In the genomic region with DNA sequence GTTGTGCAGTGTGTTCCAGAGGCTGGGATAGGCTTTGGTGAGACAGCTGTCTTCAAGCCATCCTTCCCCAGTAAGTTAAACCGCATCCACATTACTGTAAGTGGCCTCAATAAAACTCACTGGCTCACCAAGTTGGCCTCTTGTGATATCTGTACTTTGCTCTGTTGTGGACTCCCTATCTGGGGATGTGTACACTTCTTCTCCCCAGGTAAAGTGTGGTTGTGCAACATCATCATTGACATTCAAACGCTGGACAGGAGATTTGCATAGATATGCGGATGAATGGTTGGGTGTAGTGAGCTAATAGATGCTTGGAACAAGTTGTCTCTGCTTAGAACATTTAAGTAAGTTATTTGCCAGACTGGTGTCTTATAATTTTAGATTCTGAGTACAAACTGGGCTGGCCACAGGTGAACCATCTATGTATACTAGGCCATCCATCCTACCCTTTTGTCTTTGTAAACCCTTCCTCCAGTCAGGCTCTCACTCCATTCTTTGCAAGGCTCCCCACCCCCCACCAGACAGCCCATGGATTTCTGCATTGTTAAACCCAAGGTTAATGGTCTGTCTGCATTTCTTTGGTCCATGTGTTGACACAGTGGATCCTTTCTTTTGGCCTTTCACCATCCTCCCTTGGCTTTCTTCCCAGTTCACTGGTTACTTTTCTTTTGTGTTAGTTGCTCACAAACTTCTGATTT, we compare ENCODE assay signal across 15 mouse cellular contexts.
A peak's percentile ranks its signal among the peaks of the same experiment; 100 is the strongest.
DNase-seq lines count a peak whose midpoint lies in the region; ATAC-seq lines count a peak whose summit lies in the region.
"Had no signal": no experiment of that assay in that cellular context is flagged by ENCODE, and none has a peak within 500 bp of the region (broad histone marks: within the 10 kb centered on the region; RNA-seq: fewer than 3 reads in every experiment).

No protein-coding gene starts in this region.

- peak overlapping the region; percentile 58; the same call in 1 of the 2 replicates for H3K27ac ChIP-seq in liver, embryonic 16.5 days (ENCODE audit: low read length)
- H3K27ac ChIP-seq: hindbrain, embryonic 15.5 days; limb, embryonic 10.5 days had no signal

- ATAC-seq in liver, embryonic 16.5 days (ENCODE audit: low read depth): peak; percentile 84

- H3K36me3 ChIP-seq in liver, embryonic 16.5 days (ENCODE audit: control insufficient read depth, insufficient read depth): no peaks in the 10 kb centered on the region
- H3K36me3 ChIP-seq: hindbrain, embryonic 15.5 days; limb, embryonic 10.5 days had no signal

- no peaks in the 10 kb centered on the region for H3K27me3 ChIP-seq in liver, embryonic 16.5 days (ENCODE audit: control insufficient read depth, insufficient read depth, low read depth, low read length)
- H3K27me3 ChIP-seq: hindbrain, embryonic 15.5 days had no signal

- no peak overlapping the region for H3K9ac ChIP-seq in liver, embryonic 16.5 days (ENCODE audit: low read depth, low read length)
- H3K9ac ChIP-seq: hindbrain, embryonic 15.5 days had no signal

- peak; percentile 23 for DNase-seq in adrenal gland, adult 2 months
- DNase-seq in adrenal gland, postnatal 25 days: no peak
- peak; percentile 22 for DNase-seq in kidney, postnatal 10 days
- DNase-seq in kidney, adult 18-20 months: no peak
- DNase-seq in ZHBTc4 (ENCODE audit: low read depth, low spot score): peak; percentile 92
- no peak for DNase-seq in urinary bladder, adult 18-20 months (ENCODE audit: low spot score in 2 of 2)
- DNase-seq in spleen, postnatal 36 days (ENCODE audit: low spot score in 2 of 2): no peak
- DNase-seq: adrenal gland, adult 8-10 months; cerebellum, adult 11 months; gastrocnemius, postnatal 10 days; right cerebral cortex, postnatal 14 days had no signal

- no peaks in the 10 kb centered on the region for H3K4me1 ChIP-seq in liver, embryonic 16.5 days (ENCODE audit: control insufficient read depth, low read depth, low read length)
- H3K4me1 ChIP-seq: hindbrain, embryonic 15.5 days had no signal

- 47% methylated on average over 3 of the region's 3 CpGs for WGBS in liver, embryonic 16.5 days (ENCODE audit: insufficient replicate concordance)

- H3K4me3 ChIP-seq in liver, embryonic 16.5 days (ENCODE audit: low read depth, low read length): no peak overlapping the region
- H3K4me3 ChIP-seq: erythroblast, embryonic 14.5 days; hindbrain, embryonic 15.5 days; limb, embryonic 10.5 days had no signal

- H3K4me2 ChIP-seq in liver, embryonic 16.5 days (ENCODE audit: low read depth, low read length): no peak overlapping the region
- H3K4me2 ChIP-seq: hindbrain, embryonic 15.5 days had no signal

- H3K9me3 ChIP-seq in liver, embryonic 16.5 days (replicated peaks; ENCODE audit: control insufficient read depth, low read length): no peaks in the 10 kb centered on the region
- H3K9me3 ChIP-seq: hindbrain, embryonic 15.5 days; limb, embryonic 10.5 days had no signal

Comparison
In these comparisons a context has a peak if more than half of its experiments do, and no peak if none do; other contexts are left out.
1. DNase-seq: peak in adrenal gland, adult 2 months (single experiment), kidney, postnatal 10 days (single experiment) and ZHBTc4 (single experiment); none in adrenal gland, postnatal 25 days (single experiment), kidney, adult 18-20 months (single experiment), urinary bladder, adult 18-20 months (0 of 2) and spleen, postnatal 36 days (0 of 2).